Mouse (Mus musculus) heart, adult 9 months (tissue): ENCODE data around the gene Celf2.

ENCODE experiments used
- DNase-seq, 2 experiments: peaks; one replicate each; pipeline ENCODE4 v3.0.0; 2022; ENCODE audit warnings: low spot score in 2 of 2

The Celf2 gene

GRCm38 (mm10) chr2:6505979-6506811, 1003.2 kb downstream of the Celf2 start:
- no peak for DNase-seq

- DNase-seq, result no peak
Measured at GRCm38 (mm10) chr2:6505531-6505930, 1003.8 kb downstream of the Celf2 start.

GRCm38 (mm10) chr2:6498101-6498500, 1011.3 kb downstream of the Celf2 start:
- no peak for DNase-seq

GRCm38 (mm10) chr2:6497636-6498035, 1011.7 kb downstream of the Celf2 start:
- DNase-seq, result no peak

- no peak for DNase-seq
Measured at GRCm38 (mm10) chr2:6493886-6494285, 1015.5 kb downstream of the Celf2 start.

- DNase-seq, result no peak
Measured at GRCm38 (mm10) chr2:6490870-6491269, 1018.5 kb downstream of the Celf2 start.

- DNase-seq, result no peak
Measured at GRCm38 (mm10) chr2:6490076-6490475, 1019.3 kb downstream of the Celf2 start.
